Mouse (Mus musculus) neural tube, embryonic 13.5 days (tissue): Measurements from ENCODE around the gene Dock4. TPM values are rescaled to one million over a fixed set of nuclear protein-coding genes. Genes with fewer than 3 reads are reported as not detected.

Source experiments
- ATAC-seq: fragments of 200-750 bp; cut with Nextera tagmentation; 2 replicates; pipeline ENCODE4 v1.8.0; 2017; ENCODE audit warnings: low read depth, mild to moderate bottlenecking, moderate TSS enrichment, moderate library complexity
- H3K27ac ChIP-seq: fragments of 300-500 bp; sonication (generic); replicated peaks from 2 replicates; pipeline ENCODE4 v1.5.1; 2015; ENCODE audit warnings: moderate library complexity, mild to moderate bottlenecking, inconsistent platforms
- H3K27me3 ChIP-seq: fragments of 300-500 bp; sonication (generic); 2 replicates; pipeline ENCODE4 v1.6.1; 2015; ENCODE audit warnings: mild to moderate bottlenecking, inconsistent platforms
- H3K36me3 ChIP-seq: fragments of 300-500 bp; sonication (generic); 2 replicates; pipeline ENCODE4 v1.6.1; 2015; ENCODE audit warnings: mild to moderate bottlenecking, inconsistent platforms
- H3K4me1 ChIP-seq: fragments of 300-500 bp; sonication (generic); replicated peaks from 2 replicates; pipeline ENCODE4 v1.6.1; 2015; ENCODE audit warnings: inconsistent platforms
- H3K4me2 ChIP-seq: fragments of 300-500 bp; sonication (generic); 2 replicates; pipeline ENCODE4 v1.6.1; 2015; ENCODE audit warnings: inconsistent platforms, mild to moderate bottlenecking, moderate library complexity
- H3K4me3 ChIP-seq: fragments of 300-500 bp; sonication (generic); 2 replicates; pipeline ENCODE4 v1.5.1; 2015; ENCODE audit warnings: mild to moderate bottlenecking, inconsistent platforms
- H3K9ac ChIP-seq: fragments of 300-500 bp; sonication (generic); 2 replicates; pipeline ENCODE4 v1.6.1; 2015; ENCODE audit warnings: moderate library complexity, mild to moderate bottlenecking, inconsistent platforms
- H3K9me3 ChIP-seq: fragments of 300-500 bp; sonication (generic); 2 replicates; pipeline ENCODE4 v1.6.1; 2016; ENCODE audit warnings: inconsistent platforms
- WGBS: fragments of 180-500 bp; shearing (Covaris S2); methylation state at CpG from one replicate; pipeline ENCODE4 v1.1.7; 2015; 5-methylcytosine and 5-hydroxymethylcytosine counted together
- polyA plus RNA-seq: library from polyadenylated mRNA; unstranded; fragments of >200 nt; fragmentation: Nextera tagmentation; extraction: Ambion mirVana; gene quantifications from 2 replicates; pipeline ENCODE4 v1.2.1, GENCODE M21; 2015

Gene Dock4
- polyA plus RNA-seq, result 31.4 and 31.8 TPM in 2 replicates

- Histone ChIP-seq H3K4me3 (peak within 1 kb of the TSS; percentile 70), H3K27me3 (no peaks in the 10 kb centered on the region), H3K4me1 (peaks cover 36% of the 10 kb centered on the region), H3K9ac (peak within 1 kb of the TSS; percentile 90), H3K4me2 (peak within 1 kb of the TSS; percentile 76), H3K9me3 (no peaks in the 10 kb centered on the region), H3K27ac (peak within 1 kb of the TSS; percentile 95), H3K36me3 (no peaks in the 10 kb centered on the region)
- under 1% methylated on average over 80 of the region's 80 CpGs for WGBS
- ATAC-seq, result peak; percentile 98
These were observed at the start of gene Dock4, which contains the start of gene Zfp277 for GRCm38 (mm10) chr12:40445648-40446449. Dock4 (plus strand) TSS chr12:40445952. Zfp277 (minus strand) TSS chr12:40445902.

GRCm38 (mm10) chr12:40398916-40399315 is 46.8 kb upstream of the Dock4 start:
- Histone ChIP-seq H3K9ac (no peak overlapping the region), H3K36me3 (0 out of 2 replicates have a peak, but pooled peaks cover 3% of the 10 kb centered on the region), H3K9me3 (0 out of 2 replicates have a peak, but pooled peaks cover 6% of the 10 kb centered on the region), H3K4me2 (no peak overlapping the region), H3K27me3 (no peaks in the 10 kb centered on the region), H3K4me3 (no peak overlapping the region), H3K27ac (no peak overlapping the region), H3K4me1 (no peaks in the 10 kb centered on the region)
- peak; percentile 32; the same call in 1 of the 2 replicates for ATAC-seq
- 58% methylated on average over 2 of the region's 2 CpGs for WGBS

GRCm38 (mm10) chr12:40399386-40399785 is 46.4 kb upstream of the Dock4 start:
- Histone ChIP-seq H3K4me2 (no peak overlapping the region), H3K27ac (no peak overlapping the region), H3K9ac (no peak overlapping the region), H3K4me1 (no peaks in the 10 kb centered on the region), H3K4me3 (no peak overlapping the region), H3K9me3 (0 out of 2 replicates have a peak, but pooled peaks cover 6% of the 10 kb centered on the region), H3K27me3 (no peaks in the 10 kb centered on the region), H3K36me3 (0 out of 2 replicates have a peak, but pooled peaks cover 3% of the 10 kb centered on the region)
- WGBS, result 89% methylated on average over 2 of the region's 2 CpGs
- no peak for ATAC-seq

DNA sequence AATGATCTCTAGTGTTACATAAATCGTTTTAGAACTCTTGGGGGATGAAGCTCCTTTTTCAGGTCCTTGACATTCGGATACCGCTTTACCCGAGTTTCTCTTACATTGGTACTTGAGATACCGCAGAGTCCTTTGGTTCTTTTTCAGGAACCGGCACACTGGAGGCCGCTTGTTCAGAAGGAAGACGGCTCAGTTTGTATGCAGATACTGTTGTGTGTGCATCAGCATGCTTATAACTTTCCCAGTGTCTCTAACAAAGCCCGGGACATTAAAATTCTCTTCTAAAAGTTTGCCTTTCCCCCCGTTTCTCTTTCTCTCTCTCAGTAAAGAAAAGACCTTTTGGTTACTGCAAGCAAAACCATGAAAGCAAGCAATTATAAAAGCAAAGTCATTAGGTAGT is 45.9 kb upstream of the Dock4 start:
- Histone ChIP-seq H3K9ac (no peak overlapping the region), H3K27me3 (no peaks in the 10 kb centered on the region), H3K4me3 (no peak overlapping the region), H3K4me1 (no peaks in the 10 kb centered on the region), H3K4me2 (no peak overlapping the region), H3K9me3 (0 out of 2 replicates have a peak, but pooled peaks cover 6% of the 10 kb centered on the region), H3K36me3 (0 out of 2 replicates have a peak, but pooled peaks cover 3% of the 10 kb centered on the region), H3K27ac (no peak overlapping the region)
- no peak for ATAC-seq
- WGBS, result 70% methylated on average over 10 of the region's 10 CpGs

GRCm38 (mm10) chr12:40414682-40415311 is 31.0 kb upstream of the Dock4 start:
- peak overlapping the region; percentile 56 for H3K27ac ChIP-seq
- H3K4me3 ChIP-seq, result no peak overlapping the region
- H3K9ac ChIP-seq, result no peak overlapping the region
- peaks cover 15% of the 10 kb centered on the region for H3K4me1 ChIP-seq
- H3K4me2 ChIP-seq, result peak overlapping the region; percentile 11; the same call in 1 of the 2 replicates
- H3K36me3 ChIP-seq, result peaks cover under 1% of the 10 kb centered on the region
- H3K27me3 ChIP-seq, result no peaks in the 10 kb centered on the region
- WGBS, result 26% methylated on average over 5 of the region's 5 CpGs
- ATAC-seq, result no peak
- H3K9me3 ChIP-seq, result no peaks in the 10 kb centered on the region

DNA sequence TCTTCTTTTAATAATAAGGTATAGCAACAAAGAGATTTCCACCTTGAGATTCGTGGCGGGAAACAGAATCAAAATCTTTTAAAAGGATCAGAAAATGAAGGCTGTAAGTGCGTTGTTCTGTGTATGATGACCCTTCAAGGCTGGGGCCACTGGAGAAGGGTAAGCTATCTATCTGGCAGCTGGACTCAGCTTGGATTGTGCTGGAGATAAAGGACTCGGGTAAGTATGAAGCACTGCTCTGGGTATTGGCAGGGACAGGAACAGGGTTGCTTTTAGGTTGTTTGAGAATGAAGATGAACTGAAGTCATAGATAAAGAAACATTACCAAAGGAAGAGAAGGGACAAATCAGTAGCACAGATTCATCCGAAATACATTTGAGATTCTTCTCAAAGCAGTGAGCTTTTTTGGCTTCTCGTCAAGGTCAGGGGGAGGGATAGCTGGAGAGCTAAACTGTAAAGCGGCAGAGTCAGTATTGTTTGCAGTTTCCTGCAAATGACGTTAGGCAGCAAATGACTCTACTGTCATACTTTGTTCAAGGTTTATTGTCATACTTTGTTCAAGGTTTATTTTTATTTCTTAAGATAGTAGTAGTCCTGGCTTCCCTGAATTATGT is 30.3 kb upstream of the Dock4 start:
- Histone ChIP-seq H3K4me3 (no peak overlapping the region), H3K4me2 (peak overlapping the region; percentile 11), H3K27me3 (no peaks in the 10 kb centered on the region), H3K27ac (peak overlapping the region; percentile 38; the same call in 1 of the 2 replicates), H3K4me1 (peaks cover 15% of the 10 kb centered on the region), H3K36me3 (no peaks in the 10 kb centered on the region), H3K9me3 (no peaks in the 10 kb centered on the region), H3K9ac (no peak overlapping the region)
- WGBS, result 64% methylated on average over 8 of the region's 8 CpGs
- no peak for ATAC-seq

DNA sequence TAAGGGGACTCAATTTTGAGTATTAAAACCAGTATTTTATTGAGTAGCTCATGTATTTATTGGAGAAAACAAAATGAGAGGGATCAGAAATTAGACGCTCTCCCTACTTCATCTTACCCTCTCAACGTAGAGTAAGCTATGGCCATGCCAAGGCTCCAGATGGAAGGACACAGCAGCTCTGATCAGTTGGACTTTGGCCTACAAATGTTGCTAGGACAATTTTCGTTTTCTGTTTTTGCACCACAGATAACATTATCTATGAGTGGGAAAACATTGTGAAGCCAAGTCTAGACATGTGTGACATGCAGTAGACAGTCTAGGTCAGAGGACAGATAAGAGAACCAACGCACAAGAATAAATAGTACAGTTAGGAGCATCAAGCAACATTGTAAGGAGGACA is 28.5 kb upstream of the Dock4 start:
- H3K36me3 ChIP-seq, result no peaks in the 10 kb centered on the region

GRCm38 (mm10) chr12:40424991-40425390 is 20.8 kb upstream of the Dock4 start:
- H3K4me3 ChIP-seq, result no peak overlapping the region
- no peaks in the 10 kb centered on the region for H3K27me3 ChIP-seq
- H3K4me1 ChIP-seq, result peaks cover 1% of the 10 kb centered on the region; the same call in 1 of the 2 replicates
- no peak overlapping the region for H3K4me2 ChIP-seq
- no peak for ATAC-seq
- no peak overlapping the region for H3K9ac ChIP-seq
- WGBS, result 88% methylated on average over 1 of the region's 1 CpGs
- H3K36me3 ChIP-seq, result no peaks in the 10 kb centered on the region; the same call in 1 of the 2 replicates
- no peak overlapping the region for H3K27ac ChIP-seq
- no peaks in the 10 kb centered on the region for H3K9me3 ChIP-seq

More for the DNA sequence above, 28.5 kb upstream of the Dock4 start:
- H3K27me3 ChIP-seq, result no peaks in the 10 kb centered on the region
- H3K9me3 ChIP-seq, result no peaks in the 10 kb centered on the region
- H3K4me2 ChIP-seq, result no peak overlapping the region
- H3K9ac ChIP-seq, result no peak overlapping the region
- no peak for ATAC-seq
- no peak overlapping the region for H3K4me3 ChIP-seq
- no peak overlapping the region for H3K27ac ChIP-seq
- H3K4me1 ChIP-seq, result peaks cover 15% of the 10 kb centered on the region
- 95% methylated on average over 4 of the region's 4 CpGs for WGBS

DNA sequence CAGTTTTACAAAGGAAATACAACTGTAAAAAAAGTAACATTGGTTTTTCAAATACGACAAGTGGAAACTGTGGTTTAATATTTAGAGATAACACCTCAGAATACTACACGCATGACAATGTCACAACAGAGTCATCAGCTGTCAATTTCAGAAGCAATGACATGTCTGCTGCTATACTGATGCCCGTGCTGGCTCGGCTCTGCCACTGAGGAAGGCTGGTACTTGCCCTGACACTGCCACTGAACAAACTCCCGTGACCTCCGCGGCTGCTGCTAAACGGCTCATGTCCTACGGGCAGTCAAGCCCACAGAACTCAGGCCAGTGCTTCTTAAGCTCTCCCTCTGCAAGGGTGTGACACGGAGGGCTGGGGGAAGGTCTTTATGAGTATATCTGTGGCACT is 18.1 kb upstream of the Dock4 start:
- H3K27ac ChIP-seq, result no peak overlapping the region
- H3K4me1 ChIP-seq, result peaks cover 19% of the 10 kb centered on the region
- H3K9me3 ChIP-seq, result no peaks in the 10 kb centered on the region
- no peak for ATAC-seq
- no peak overlapping the region for H3K9ac ChIP-seq
- no peak overlapping the region for H3K4me2 ChIP-seq
- no peaks in the 10 kb centered on the region; the same call in 1 of the 2 replicates for H3K36me3 ChIP-seq
- H3K4me3 ChIP-seq, result no peak overlapping the region
- H3K27me3 ChIP-seq, result no peaks in the 10 kb centered on the region
- WGBS, result 86% methylated on average over 10 of the region's 10 CpGs

- H3K4me3 ChIP-seq, result no peak overlapping the region
- no peaks in the 10 kb centered on the region for H3K9me3 ChIP-seq
- no peak for ATAC-seq
- no peaks in the 10 kb centered on the region for H3K27me3 ChIP-seq
- no peak overlapping the region for H3K27ac ChIP-seq
- 75% methylated on average over 3 of the region's 3 CpGs for WGBS
- H3K4me2 ChIP-seq, result no peak overlapping the region
- no peaks in the 10 kb centered on the region; the same call in 1 of the 2 replicates for H3K36me3 ChIP-seq
- H3K4me1 ChIP-seq, result peaks cover 19% of the 10 kb centered on the region
- no peak overlapping the region for H3K9ac ChIP-seq
These were observed 15.8 kb upstream of the Dock4 start for GRCm38 (mm10) chr12:40429976-40430375.

GRCm38 (mm10) chr12:40431075-40431474 is 14.7 kb upstream of the Dock4 start:
- H3K4me1 ChIP-seq, result peaks cover 19% of the 10 kb centered on the region
- H3K9me3 ChIP-seq, result no peaks in the 10 kb centered on the region
- no peak overlapping the region for H3K9ac ChIP-seq
- H3K27ac ChIP-seq, result 0 out of 2 replicates have a peak overlapping the region, but pooled peaks have one; percentile 9
- H3K4me3 ChIP-seq, result no peak overlapping the region
- H3K27me3 ChIP-seq, result no peaks in the 10 kb centered on the region
- no peaks in the 10 kb centered on the region for H3K36me3 ChIP-seq
- ATAC-seq, result no peak
- no peak overlapping the region for H3K4me2 ChIP-seq
- 54% methylated on average over 5 of the region's 5 CpGs for WGBS

DNA sequence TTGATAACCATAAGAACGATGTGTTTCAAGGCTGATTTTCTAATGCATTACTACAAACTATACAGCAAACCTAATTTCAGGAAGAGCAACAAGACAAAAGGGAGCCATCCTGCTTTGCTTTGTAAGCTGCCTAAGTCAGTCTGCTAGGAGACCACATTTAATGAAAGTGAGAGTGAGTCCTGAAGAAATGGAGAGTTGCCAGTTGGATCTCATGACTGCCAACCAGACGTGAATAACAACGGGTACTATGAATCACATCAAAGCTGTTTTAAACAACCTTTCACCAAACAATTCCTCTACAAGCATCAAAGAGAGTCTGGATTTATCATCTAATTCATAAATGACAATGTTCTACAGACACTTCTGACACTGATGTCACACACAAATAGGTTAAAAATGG is 11.7 kb upstream of the Dock4 start:
- Histone ChIP-seq H3K27ac (no peak overlapping the region), H3K9me3 (no peaks in the 10 kb centered on the region), H3K27me3 (no peaks in the 10 kb centered on the region), H3K4me3 (no peak overlapping the region), H3K36me3 (no peaks in the 10 kb centered on the region), H3K4me2 (no peak overlapping the region), H3K4me1 (peaks cover 32% of the 10 kb centered on the region), H3K9ac (no peak overlapping the region)
- ATAC-seq, result no peak
- WGBS, result 42% methylated on average over 3 of the region's 3 CpGs
